Mouse (Mus musculus) lung, adult 10 weeks (tissue): Measurements from ENCODE around the gene Lysmd4. TPM values are rescaled to one million over a fixed set of nuclear protein-coding genes. Genes with fewer than 3 reads are reported as not detected.

Source experiments
- polyA plus RNA-seq: library from polyadenylated mRNA; stranded (reverse); fragments of 350-450 nt; fragmentation: Illumina TruSeq; extraction: RNeasy Lipid Tissue Mini Kit (QIAGEN cat#74804); gene quantifications from one replicate; pipeline ENCODE4 v1.2.3, GENCODE M21; 2014; ENCODE audit warnings: low read depth, low replicate concordance; ENCODE audit not compliant: insufficient read depth

The Lysmd4 gene
- 5.6 TPM for polyA plus RNA-seq

GRCm38 (mm10) chr7:67222220-67222862, at the start of gene Lysmd4:
Gene Lysmd4 (plus strand): TSS chr7:67222544.

Other genes with a start within 250 kb of the Lysmd4 start
- 27.6 TPM for gene Mef2a, start 150.3 kb downstream of the Lysmd4 start, polyA plus RNA-seq